20 mouse cellular contexts compared by ENCODE assay signal in the genomic region with DNA sequence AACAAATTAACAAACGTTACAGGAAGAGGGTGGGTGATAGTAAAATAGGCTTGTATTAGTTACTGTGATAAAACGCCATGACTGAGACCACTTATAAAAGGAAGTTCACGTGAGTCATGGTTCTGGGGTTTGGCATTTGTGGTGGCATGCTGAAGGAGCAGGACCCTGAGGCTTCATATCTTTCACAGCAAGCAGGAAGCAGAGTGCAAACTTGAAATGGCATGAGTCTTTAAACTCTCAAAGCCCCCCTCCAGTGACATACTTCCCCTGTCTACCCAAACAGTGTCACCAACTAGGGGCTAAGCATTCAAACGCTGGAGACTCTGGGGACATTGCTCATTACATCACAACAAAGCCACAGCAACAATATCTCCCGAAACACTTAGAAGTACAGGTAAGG. TPM values are rescaled to one million over a fixed set of nuclear protein-coding genes. Genes with fewer than 3 reads are reported as not detected.
A peak's percentile ranks its signal among the peaks of the same experiment; 100 is the strongest.
DNase-seq lines count a peak whose midpoint lies in the region; ATAC-seq and TF ChIP-seq lines count a peak whose summit lies in the region.
"Had no signal": no experiment of that assay in that cellular context is flagged by ENCODE, and none has a peak within 500 bp of the region (broad histone marks: within the 10 kb centered on the region; RNA-seq: fewer than 3 reads in every experiment).

No protein-coding gene starts in this region.

- H3K27ac ChIP-seq in bone marrow, adult 2 months (ENCODE audit: control insufficient read depth, insufficient read depth, low read depth, low read length, poor library complexity), result peak overlapping the region; percentile 15; the same call in 1 of the 2 replicates
- H3K27ac ChIP-seq in hindbrain, embryonic 13.5 days, result no peak overlapping the region
- H3K27ac ChIP-seq: hindbrain, embryonic 15.5 days; limb, embryonic 12.5 days; neural tube, embryonic 15.5 days had no signal

- TF ChIP-seq CTCF in bone marrow, adult 2 months (IDR thresholded peaks at IDR 0.05; ENCODE audit: control insufficient read depth, insufficient read depth, low read length), result no peak

- ATAC-seq in megakaryocyte progenitor cell, adult 5-6 weeks (replicated peaks; ENCODE audit: poor library complexity), result peak; percentile 71
- no peak for ATAC-seq in hindbrain, embryonic 13.5 days (ENCODE audit: low FRiP score)
- ATAC-seq: forebrain, embryonic 14.5 days had no signal

- H3K4me3 ChIP-seq in bone marrow, adult 2 months (replicated peaks; ENCODE audit: control insufficient read depth, low read depth, low read length), result no peak overlapping the region
- no peak overlapping the region for H3K4me3 ChIP-seq in hindbrain, embryonic 13.5 days
- H3K4me3 ChIP-seq: hindbrain, embryonic 15.5 days; limb, embryonic 12.5 days; neural tube, embryonic 15.5 days had no signal

- H3K36me3 ChIP-seq in hindbrain, embryonic 13.5 days, result peaks cover 58% of the 10 kb centered on the region

- H3K9me3 ChIP-seq in hindbrain, embryonic 13.5 days, result peaks cover 5% of the 10 kb centered on the region; the same call in 1 of the 2 replicates
- H3K9me3 ChIP-seq: hindbrain, embryonic 15.5 days; neural tube, embryonic 15.5 days had no signal

- no peak for TF ChIP-seq POLR2A in bone marrow, adult 2 months (IDR thresholded peaks at IDR 0.05; ENCODE audit: borderline replicate concordance, control insufficient read depth, low read depth, low read length)

- peak; percentile 68 for DNase-seq in heart, adult 11 months
- no peak for DNase-seq in heart, postnatal 4 days
- peak; percentile 99 for DNase-seq in 416B (ENCODE audit: low read depth)
- no peak for DNase-seq in lung, postnatal 4 days
- DNase-seq in cerebellum, postnatal 25 days, result no peak
- DNase-seq: adrenal gland, postnatal 10 days; cerebellum, adult 9-10 months; heart, adult 18-20 months; kidney, adult 9 months; lung, embryonic 14.5 days had no signal

- no peak overlapping the region for H3K9ac ChIP-seq in hindbrain, embryonic 13.5 days
- H3K9ac ChIP-seq: hindbrain, embryonic 15.5 days; limb, embryonic 12.5 days; lung, embryonic 14.5 days; neural tube, embryonic 15.5 days had no signal

- H3K4me2 ChIP-seq in hindbrain, embryonic 13.5 days, result no peak overlapping the region
- H3K4me2 ChIP-seq: hindbrain, embryonic 15.5 days; limb, embryonic 12.5 days; lung, embryonic 14.5 days; neural tube, embryonic 15.5 days had no signal

- H3K4me1 ChIP-seq in bone marrow, adult 2 months (ENCODE audit: control insufficient read depth, insufficient read depth, low read length), result peaks cover 2% of the 10 kb centered on the region; the same call in 1 of the 2 replicates
- 0 out of 2 replicates have a peak, but pooled peaks cover 2% of the 10 kb centered on the region for H3K4me1 ChIP-seq in hindbrain, embryonic 13.5 days (replicated peaks)
- H3K4me1 ChIP-seq: hindbrain, embryonic 15.5 days had no signal

- WGBS in bone marrow, adult 2 months, result 5% methylated on average over 5 of the region's 5 CpGs
- WGBS in hindbrain, embryonic 13.5 days, result 86% methylated on average over 5 of the region's 5 CpGs

- no peaks in the 10 kb centered on the region for H3K27me3 ChIP-seq in hindbrain, embryonic 13.5 days
- H3K27me3 ChIP-seq: hindbrain, embryonic 15.5 days; limb, embryonic 12.5 days; neural tube, embryonic 15.5 days had no signal

RNA-seq across cellular contexts. Expression of a gene that starts 7.9 kb away (rescaled TPM):
- 10 to 100 TPM; 67.6 to 72.3 TPM for total RNA-seq in heart, postnatal 4 days (2021)
- polyA plus RNA-seq in bone marrow, adult 2 months (2011; ENCODE audit: insufficient read depth, insufficient read length, low replicate concordance, missing spikeins), result 66.8 and 99.1 TPM in 2 replicates
- 51.1 and 58.3 TPM in 2 replicates for total RNA-seq in megakaryocyte progenitor cell, adult 5-6 weeks (2015)
- 48.1 and 61.6 TPM in 2 replicates for total RNA-seq in megakaryocyte progenitor cell, adult 5-6 weeks (2017)
- 52.7 and 53.7 TPM in 2 replicates for polyA plus RNA-seq in hindbrain, embryonic 13.5 days (2015; fragmentation: Nextera tagmentation; extraction: Ambion mirVana)

RNA-seq across cellular contexts. Expression of a gene that starts 8.0 kb away (rescaled TPM):
- 10 to 100 TPM; 23.9 to 24.0 TPM for total RNA-seq in heart, postnatal 4 days (2021)
- 4.4 and 6.5 TPM in 2 replicates for polyA plus RNA-seq in bone marrow, adult 2 months (2011; ENCODE audit: insufficient read depth, insufficient read length, low replicate concordance, missing spikeins)
- 11.0 and 12.4 TPM in 2 replicates for total RNA-seq in megakaryocyte progenitor cell, adult 5-6 weeks (2015)
- 5.1 and 15.3 TPM in 2 replicates for total RNA-seq in megakaryocyte progenitor cell, adult 5-6 weeks (2017)
- 37.1 and 41.6 TPM in 2 replicates for polyA plus RNA-seq in hindbrain, embryonic 13.5 days (2015; fragmentation: Nextera tagmentation; extraction: Ambion mirVana)

RNA-seq across cellular contexts. Expression of a gene that starts 49.2 kb away (rescaled TPM):
- not detected for total RNA-seq in heart, postnatal 4 days (2021)
- polyA plus RNA-seq in bone marrow, adult 2 months (2011; ENCODE audit: insufficient read depth, insufficient read length, low replicate concordance, missing spikeins), result not detected in 2 replicates
- not detected in 2 replicates for total RNA-seq in megakaryocyte progenitor cell, adult 5-6 weeks (2015)
- not detected in 2 replicates for total RNA-seq in megakaryocyte progenitor cell, adult 5-6 weeks (2017)
- not detected in 2 replicates for polyA plus RNA-seq in hindbrain, embryonic 13.5 days (2015; fragmentation: Nextera tagmentation; extraction: Ambion mirVana)
- total RNA-seq: adrenal gland, postnatal 10 days; heart, adult 18-20 months had no signal
- polyA plus RNA-seq: forebrain, embryonic 14.5 days; hindbrain, embryonic 15.5 days; large intestine, adult 2 months; limb, embryonic 12.5 days; neural tube, embryonic 15.5 days; small intestine, adult 2 months; stomach, embryonic 16.5 days had no signal

Comparison
In these comparisons a context has a peak if more than half of its experiments do, and no peak if none do; other contexts are left out.
1. DNase-seq: peak in heart, adult 11 months (single experiment) and 416B (single experiment); none in heart, postnatal 4 days (single experiment), lung, postnatal 4 days (0 of 2) and cerebellum, postnatal 25 days (0 of 2).